Mouse (Mus musculus) testis, adult 2 months (tissue): ENCODE results near the gene Rac3.

Experiments used
- CTCF ChIP-seq: fragments of 200-500 bp; IDR thresholded peaks from 2 replicates; pipeline ENCODE4 v1.5.1; 2012; ENCODE audit warnings: low read depth, mild to moderate bottlenecking, inconsistent platforms, low read length, moderate library complexity; ENCODE audit not compliant: control insufficient read depth, insufficient read depth, insufficient replicate concordance
- POLR2A ChIP-seq: fragments of 200-500 bp; IDR thresholded peaks from 2 replicates; pipeline ENCODE4 v1.6.1; 2012; ENCODE audit warnings: low read depth, mild to moderate bottlenecking, inconsistent platforms, low read length, moderate library complexity; ENCODE audit not compliant: control insufficient read depth

GRCm38 (mm10) chr11:120714546-120714945 lies 6.7 kb upstream of the Rac3 start:
- TF ChIP-seq CTCF (no peak), POLR2A (no peak)
